Mouse (Mus musculus): Measurements from ENCODE around the gene Myocd. TPM values are rescaled to one million over a fixed set of nuclear protein-coding genes. Genes with fewer than 3 reads are reported as not detected.

The Myocd gene
- 0.34 and 0.44 TPM in 2 replicates for polyA plus RNA-seq (2014; fragmentation: Nextera tagmentation; extraction: Ambion mirVana)

GRCm38 (mm10) chr11:65269851-65270473, at the start of gene Myocd:
TSS of gene Myocd (minus strand) at chr11:65269989.
- peak; percentile 46; the same call in 1 of the 2 replicates for ATAC-seq (ENCODE audit: low FRiP score)

DNA sequence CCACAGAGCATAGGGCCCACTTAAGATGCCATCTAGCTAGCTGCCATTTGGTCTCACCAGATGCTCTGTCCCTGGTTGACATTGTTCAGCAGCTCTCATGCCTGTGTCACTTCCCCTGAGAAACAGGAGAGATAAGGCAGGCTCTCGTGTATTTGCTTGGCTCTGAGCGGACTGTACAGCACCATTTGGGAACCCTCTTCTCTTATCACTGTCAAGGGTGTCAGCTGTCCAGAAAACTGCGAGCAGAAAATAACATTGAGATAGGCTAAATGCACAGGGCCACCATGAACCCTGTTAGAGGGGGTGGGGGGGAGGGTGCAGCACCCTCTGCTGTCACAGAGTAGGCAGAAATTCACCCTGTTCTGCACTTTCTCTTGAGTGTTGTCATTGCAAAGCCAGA, 34.0 kb upstream of the Myocd start:
- H3K4me1 ChIP-seq (replicated peaks; ENCODE audit: control insufficient read depth, insufficient read depth, low read length): no peaks in the 10 kb centered on the region
- no peak overlapping the region for H3K4me3 ChIP-seq (replicated peaks; ENCODE audit: low read length)
- H3K36me3 ChIP-seq (replicated peaks; ENCODE audit: control insufficient read depth, insufficient read depth): no peaks in the 10 kb centered on the region
- no peak overlapping the region for H3K9ac ChIP-seq
- no peaks in the 10 kb centered on the region for H3K27me3 ChIP-seq (ENCODE audit: control insufficient read depth, insufficient read depth, low read length)
- no peak overlapping the region for H3K27ac ChIP-seq
- DNase-seq (ENCODE audit: low spot score) (no peak), ATAC-seq (ENCODE audit: low FRiP score) (no peak)
- H3K4me2 ChIP-seq (replicated peaks): no peak overlapping the region
- H3K9me3 ChIP-seq (ENCODE audit: control insufficient read depth, low read length): no peaks in the 10 kb centered on the region
- 81% methylated on average over 3 of the region's 3 CpGs for WGBS

More at GRCm38 (mm10) chr11:65269851-65270473, at the start of gene Myocd:
- peaks cover 24% of the 10 kb centered on the region for H3K27me3 ChIP-seq (ENCODE audit: control insufficient read depth, insufficient read depth, low read length)
- H3K27ac ChIP-seq: no peak within 1 kb of the TSS
- H3K4me2 ChIP-seq (replicated peaks): peak within 1 kb of the TSS; percentile 88
- H3K9ac ChIP-seq: peak within 1 kb of the TSS; percentile 44
- H3K36me3 ChIP-seq (replicated peaks; ENCODE audit: control insufficient read depth, insufficient read depth): no peaks in the 10 kb centered on the region
- WGBS: under 1% methylated on average over 37 of the region's 37 CpGs
- peaks cover 16% of the 10 kb centered on the region; the same call in 1 of the 2 replicates for H3K4me1 ChIP-seq (replicated peaks; ENCODE audit: control insufficient read depth, insufficient read depth, low read length)
- no peaks in the 10 kb centered on the region for H3K9me3 ChIP-seq (ENCODE audit: control insufficient read depth, low read length)
- DNase-seq (ENCODE audit: low spot score): peak; percentile 31
- peak within 1 kb of the TSS; percentile 41 for H3K4me3 ChIP-seq (replicated peaks; ENCODE audit: low read length)

GRCm38 (mm10) chr11:65294128-65294833, 24.5 kb upstream of the Myocd start:
- Histone ChIP-seq H3K27me3 (ENCODE audit: control insufficient read depth, insufficient read depth, low read length) (no peaks in the 10 kb centered on the region), H3K9me3 (ENCODE audit: control insufficient read depth, low read length) (no peaks in the 10 kb centered on the region), H3K27ac (no peak overlapping the region), H3K4me3 (replicated peaks; ENCODE audit: low read length) (no peak overlapping the region), H3K4me2 (replicated peaks) (no peak overlapping the region), H3K4me1 (replicated peaks; ENCODE audit: control insufficient read depth, insufficient read depth, low read length) (no peaks in the 10 kb centered on the region), H3K9ac (no peak overlapping the region), H3K36me3 (replicated peaks; ENCODE audit: control insufficient read depth, insufficient read depth) (no peaks in the 10 kb centered on the region)
- DNase-seq (ENCODE audit: low spot score) (no peak), ATAC-seq (ENCODE audit: low FRiP score) (no peak)
- WGBS: 82% methylated on average over 10 of the region's 10 CpGs

- Histone ChIP-seq H3K4me3 (replicated peaks; ENCODE audit: low read length) (no peak overlapping the region), H3K36me3 (replicated peaks; ENCODE audit: control insufficient read depth, insufficient read depth) (no peaks in the 10 kb centered on the region), H3K9ac (no peak overlapping the region), H3K27ac (no peak overlapping the region), H3K4me1 (replicated peaks; ENCODE audit: control insufficient read depth, insufficient read depth, low read length) (no peaks in the 10 kb centered on the region), H3K27me3 (ENCODE audit: control insufficient read depth, insufficient read depth, low read length) (no peaks in the 10 kb centered on the region), H3K9me3 (ENCODE audit: control insufficient read depth, low read length) (no peaks in the 10 kb centered on the region), H3K4me2 (replicated peaks) (no peak overlapping the region)
- ATAC-seq (ENCODE audit: low FRiP score) (no peak), DNase-seq (ENCODE audit: low spot score) (no peak)
Observed at GRCm38 (mm10) chr11:65292994-65293393, 23.2 kb upstream of the Myocd start.

DNA sequence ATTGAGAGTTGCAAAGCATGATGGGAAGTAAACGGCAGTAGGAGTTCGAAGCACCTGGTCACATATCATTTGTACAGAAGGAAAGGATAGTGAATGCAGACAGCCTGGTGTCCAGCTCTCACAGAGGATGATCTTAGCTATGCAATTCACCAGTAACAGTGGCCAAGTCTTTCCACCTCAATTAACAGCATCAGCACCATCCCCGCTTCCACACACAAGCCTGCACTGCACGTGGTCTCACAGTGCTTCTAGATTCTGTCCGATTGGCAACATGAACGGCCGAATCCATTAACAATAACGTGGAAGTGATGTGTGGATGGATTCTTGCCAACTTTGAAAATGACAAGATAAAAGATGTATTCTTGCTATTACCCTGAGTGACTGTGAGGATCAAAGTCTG, 17.9 kb upstream of the Myocd start:
- no peaks in the 10 kb centered on the region for H3K9me3 ChIP-seq (ENCODE audit: control insufficient read depth, low read length)
- H3K36me3 ChIP-seq (replicated peaks; ENCODE audit: control insufficient read depth, insufficient read depth): no peaks in the 10 kb centered on the region
- 85% methylated on average over 8 of the region's 8 CpGs for WGBS
- no peak overlapping the region for H3K9ac ChIP-seq
- H3K4me3 ChIP-seq (replicated peaks; ENCODE audit: low read length): no peak overlapping the region
- no peak overlapping the region for H3K27ac ChIP-seq
- H3K27me3 ChIP-seq (ENCODE audit: control insufficient read depth, insufficient read depth, low read length): no peaks in the 10 kb centered on the region
- DNase-seq (ENCODE audit: low spot score): no peak
- H3K4me2 ChIP-seq (replicated peaks): no peak overlapping the region
- no peak for ATAC-seq (ENCODE audit: low FRiP score)
- H3K4me1 ChIP-seq (replicated peaks; ENCODE audit: control insufficient read depth, insufficient read depth, low read length): no peaks in the 10 kb centered on the region

GRCm38 (mm10) chr11:65286211-65286610, 16.4 kb upstream of the Myocd start:
- H3K27me3 ChIP-seq (ENCODE audit: control insufficient read depth, insufficient read depth, low read length): no peaks in the 10 kb centered on the region
- 95% methylated on average over 2 of the region's 2 CpGs for WGBS
- no peaks in the 10 kb centered on the region for H3K9me3 ChIP-seq (ENCODE audit: control insufficient read depth, low read length)
- no peaks in the 10 kb centered on the region for H3K36me3 ChIP-seq (replicated peaks; ENCODE audit: control insufficient read depth, insufficient read depth)
- ATAC-seq (ENCODE audit: low FRiP score): no peak
- no peaks in the 10 kb centered on the region for H3K4me1 ChIP-seq (replicated peaks; ENCODE audit: control insufficient read depth, insufficient read depth, low read length)
- H3K27ac ChIP-seq: no peak overlapping the region
- H3K4me2 ChIP-seq (replicated peaks): no peak overlapping the region
- no peak overlapping the region for H3K9ac ChIP-seq
- H3K4me3 ChIP-seq (replicated peaks; ENCODE audit: low read length): no peak overlapping the region
- DNase-seq (ENCODE audit: low spot score): no peak

DNA sequence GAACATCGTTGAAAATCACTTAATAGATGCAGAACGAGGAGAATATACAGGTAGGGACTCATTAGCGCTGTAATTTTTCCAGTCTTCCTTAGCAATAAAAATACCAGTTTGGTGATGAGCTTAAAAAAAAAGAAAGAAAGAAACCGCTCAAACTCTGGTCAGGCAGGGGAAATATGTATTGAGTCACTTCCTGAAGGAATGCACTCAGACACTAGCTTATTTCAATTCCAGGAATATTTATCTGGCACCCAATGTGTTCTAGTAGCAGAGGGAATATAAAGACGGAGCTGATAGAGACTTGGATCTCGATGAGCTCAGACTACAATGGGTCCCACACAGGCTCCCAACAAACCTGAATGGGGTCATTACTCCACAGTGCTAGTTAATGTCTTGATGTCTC, 5.7 kb upstream of the Myocd start:
- Histone ChIP-seq H3K27ac (no peak overlapping the region), H3K9ac (no peak overlapping the region), H3K4me3 (replicated peaks; ENCODE audit: low read length) (no peak overlapping the region), H3K27me3 (ENCODE audit: control insufficient read depth, insufficient read depth, low read length) (peaks cover 4% of the 10 kb centered on the region), H3K4me1 (replicated peaks; ENCODE audit: control insufficient read depth, insufficient read depth, low read length) (peaks cover 5% of the 10 kb centered on the region; the same call in 1 of the 2 replicates), H3K9me3 (ENCODE audit: control insufficient read depth, low read length) (no peaks in the 10 kb centered on the region), H3K36me3 (replicated peaks; ENCODE audit: control insufficient read depth, insufficient read depth) (no peaks in the 10 kb centered on the region), H3K4me2 (replicated peaks) (no peak overlapping the region)
- DNase-seq (ENCODE audit: low spot score) (no peak), ATAC-seq (ENCODE audit: low FRiP score) (no peak)
- 85% methylated on average over 6 of the region's 6 CpGs for WGBS

- Histone ChIP-seq H3K27me3 (ENCODE audit: control insufficient read depth, insufficient read depth, low read length) (peaks cover 24% of the 10 kb centered on the region), H3K27ac (no peak overlapping the region), H3K36me3 (replicated peaks; ENCODE audit: control insufficient read depth, insufficient read depth) (no peaks in the 10 kb centered on the region), H3K9ac (no peak overlapping the region), H3K4me2 (replicated peaks) (peak overlapping the region; percentile 88), H3K4me3 (replicated peaks; ENCODE audit: low read length) (no peak overlapping the region), H3K4me1 (replicated peaks; ENCODE audit: control insufficient read depth, insufficient read depth, low read length) (peaks cover 16% of the 10 kb centered on the region; the same call in 1 of the 2 replicates), H3K9me3 (ENCODE audit: control insufficient read depth, low read length) (no peaks in the 10 kb centered on the region)
- DNase-seq (ENCODE audit: low spot score): no peak
- no peak for ATAC-seq (ENCODE audit: low FRiP score)
- WGBS: 15% methylated on average over 4 of the region's 4 CpGs
Observed at GRCm38 (mm10) chr11:65271000-65271399, 1.2 kb upstream of the Myocd start.

DNA sequence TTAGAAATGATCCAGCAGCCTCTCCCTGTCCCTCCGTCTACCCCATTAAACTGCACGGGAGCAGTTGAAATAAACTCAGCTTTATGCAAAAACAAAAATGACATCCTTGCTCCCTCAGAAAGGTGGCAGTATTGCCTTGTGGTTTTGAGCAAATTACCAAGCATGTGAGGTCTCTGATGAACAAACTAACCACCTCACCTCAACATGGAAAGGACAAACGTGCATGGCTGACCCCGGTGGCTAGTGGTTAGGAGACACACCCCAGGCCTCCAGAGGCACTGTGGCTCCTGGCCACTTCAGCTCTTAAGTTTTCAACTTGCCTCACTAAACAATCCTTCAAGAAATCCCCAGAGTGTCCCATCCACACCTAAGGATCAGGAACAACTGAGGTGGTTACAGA, 1.5 kb downstream of the Myocd start:
- Histone ChIP-seq H3K4me2 (replicated peaks) (no peak overlapping the region), H3K9ac (no peak overlapping the region), H3K27me3 (ENCODE audit: control insufficient read depth, insufficient read depth, low read length) (peaks cover 24% of the 10 kb centered on the region), H3K9me3 (ENCODE audit: control insufficient read depth, low read length) (no peaks in the 10 kb centered on the region), H3K4me1 (replicated peaks; ENCODE audit: control insufficient read depth, insufficient read depth, low read length) (peaks cover 16% of the 10 kb centered on the region; the same call in 1 of the 2 replicates), H3K27ac (no peak overlapping the region), H3K4me3 (replicated peaks; ENCODE audit: low read length) (no peak overlapping the region), H3K36me3 (replicated peaks; ENCODE audit: control insufficient read depth, insufficient read depth) (no peaks in the 10 kb centered on the region)
- ATAC-seq (ENCODE audit: low FRiP score) (no peak), DNase-seq (ENCODE audit: low spot score) (peak; percentile 67)
- 66% methylated on average over 4 of the region's 4 CpGs for whole genome bisulfite sequencing

Data from hindbrain, embryonic 14.5 days (tissue).